Mouse (Mus musculus): ENCODE results near the gene Rngtt.
"Not testable (repeated sequence)": the region's sequence is repeated elsewhere in the genome, so short reads cannot be mapped to it uniquely, and the experiment has no call there.

Gene Rngtt

DNA sequence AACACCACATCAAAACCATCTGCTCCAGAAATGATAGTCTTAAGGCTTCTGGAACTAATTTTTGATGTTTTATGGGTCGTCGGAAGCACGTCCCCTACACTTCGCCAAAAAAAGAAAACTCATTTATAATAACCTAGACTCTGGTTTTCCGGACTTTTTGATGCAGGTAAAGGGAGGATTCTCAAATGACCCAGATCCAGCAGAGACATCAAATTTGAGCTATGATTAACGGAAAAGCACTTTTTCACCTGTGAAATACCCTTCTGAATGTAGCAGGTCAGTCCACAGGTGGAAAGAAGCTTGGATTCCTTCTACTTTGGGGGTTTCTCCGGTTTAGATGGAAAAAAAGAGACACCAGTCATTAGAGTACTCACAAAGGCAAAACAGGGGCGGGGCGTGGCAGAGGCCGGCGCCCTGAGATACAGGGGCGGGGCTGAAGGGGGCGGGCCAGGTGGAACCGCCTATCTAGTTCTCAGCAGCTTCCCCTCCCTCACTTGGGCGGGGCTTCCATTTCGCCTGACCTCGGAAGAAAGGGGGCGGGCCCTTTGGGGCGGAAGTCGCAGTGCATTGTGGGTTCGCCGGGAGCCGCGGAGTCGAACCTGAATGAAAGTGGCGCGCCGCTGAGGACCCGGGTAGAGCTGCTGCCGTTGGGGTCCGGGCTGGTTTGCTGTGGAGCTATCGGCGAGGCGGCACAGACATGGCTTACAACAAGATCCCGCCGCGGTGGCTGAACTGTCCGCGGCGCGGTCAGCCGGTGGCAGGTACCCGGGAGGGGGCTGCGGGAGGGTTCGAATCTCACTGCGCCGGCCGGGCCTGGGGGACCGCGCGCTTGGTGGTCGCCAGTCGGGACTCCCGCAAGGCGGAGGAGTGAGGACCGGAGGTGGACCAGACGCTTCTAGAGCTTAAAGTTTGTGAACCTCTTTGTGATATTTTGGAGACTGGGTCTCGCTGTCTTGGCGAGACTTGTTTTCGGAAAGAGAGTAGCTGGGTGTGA, at the start of gene Rngtt:
Gene Rngtt, plus strand, starts transcription at position 548 of the 994 bp plus-strand sequence.
- DNase-seq (ENCODE audit: low spot score): peak; percentile 99

DNA sequence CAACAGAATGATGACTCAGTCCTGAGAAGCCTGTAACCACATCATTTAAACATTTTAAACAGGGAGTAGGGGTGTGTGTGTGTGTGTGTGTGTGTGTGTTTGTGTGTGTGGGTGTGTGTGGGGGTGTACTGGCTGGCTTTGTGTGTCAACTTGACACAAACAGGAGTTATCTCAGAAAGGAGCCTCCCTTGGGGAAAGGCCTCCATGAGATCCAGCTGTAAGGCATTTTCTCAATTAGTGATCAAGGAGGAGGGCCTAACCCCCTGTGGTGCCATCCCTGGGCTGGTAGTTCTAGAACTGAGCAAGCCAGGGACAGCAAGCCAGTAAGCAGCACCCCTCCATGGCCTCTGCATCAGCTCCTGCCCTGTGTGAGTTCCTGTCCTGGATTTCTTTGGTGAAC, 49.8 kb upstream of the Rngtt start:
- no peak for DNase-seq (ENCODE audit: low spot score)

DNA sequence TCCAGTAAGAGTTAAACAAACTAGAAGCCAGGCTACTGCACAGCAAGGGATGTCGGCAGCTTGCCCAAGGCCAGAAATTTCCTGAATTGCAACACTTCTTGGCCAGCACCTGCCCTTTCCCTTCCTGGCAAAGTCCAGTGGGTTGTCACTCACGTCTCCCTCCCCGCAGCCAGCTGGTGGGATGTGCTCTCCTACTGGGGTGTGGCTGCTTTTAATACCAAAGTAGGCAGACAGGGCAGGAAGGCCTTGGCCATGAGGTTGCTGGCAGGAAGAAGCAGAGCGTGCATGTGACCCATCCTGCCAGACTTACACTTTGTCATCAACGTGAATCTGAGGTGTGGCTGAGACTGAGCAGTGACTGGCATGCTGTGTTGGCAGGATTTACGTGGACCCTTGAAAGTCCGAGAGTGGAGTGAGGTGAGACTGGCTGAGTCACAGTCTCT, 48.8 kb upstream of the Rngtt start:
- peak; percentile 95 for DNase-seq (ENCODE audit: low spot score)

DNA sequence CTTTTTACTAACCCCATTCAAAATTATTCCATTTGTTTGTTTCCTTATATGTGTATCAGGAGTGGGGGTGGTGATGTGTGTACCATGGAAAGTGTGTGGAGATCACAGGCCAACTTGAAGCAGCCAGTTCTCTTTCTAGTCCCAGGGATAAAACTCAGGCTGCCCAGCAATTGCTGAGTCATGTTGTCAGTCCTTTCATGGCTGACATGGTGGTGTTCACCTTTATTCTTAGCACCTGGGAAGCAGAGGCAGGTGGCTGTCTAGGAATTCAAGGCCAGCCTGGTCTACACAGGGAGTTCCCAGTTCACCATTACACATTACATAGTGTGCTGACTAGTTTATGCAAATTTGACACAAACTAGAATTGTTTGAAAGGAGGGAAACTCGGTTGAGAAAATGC, 47.2 kb upstream of the Rngtt start:
- DNase-seq (ENCODE audit: low spot score): no peak

DNA sequence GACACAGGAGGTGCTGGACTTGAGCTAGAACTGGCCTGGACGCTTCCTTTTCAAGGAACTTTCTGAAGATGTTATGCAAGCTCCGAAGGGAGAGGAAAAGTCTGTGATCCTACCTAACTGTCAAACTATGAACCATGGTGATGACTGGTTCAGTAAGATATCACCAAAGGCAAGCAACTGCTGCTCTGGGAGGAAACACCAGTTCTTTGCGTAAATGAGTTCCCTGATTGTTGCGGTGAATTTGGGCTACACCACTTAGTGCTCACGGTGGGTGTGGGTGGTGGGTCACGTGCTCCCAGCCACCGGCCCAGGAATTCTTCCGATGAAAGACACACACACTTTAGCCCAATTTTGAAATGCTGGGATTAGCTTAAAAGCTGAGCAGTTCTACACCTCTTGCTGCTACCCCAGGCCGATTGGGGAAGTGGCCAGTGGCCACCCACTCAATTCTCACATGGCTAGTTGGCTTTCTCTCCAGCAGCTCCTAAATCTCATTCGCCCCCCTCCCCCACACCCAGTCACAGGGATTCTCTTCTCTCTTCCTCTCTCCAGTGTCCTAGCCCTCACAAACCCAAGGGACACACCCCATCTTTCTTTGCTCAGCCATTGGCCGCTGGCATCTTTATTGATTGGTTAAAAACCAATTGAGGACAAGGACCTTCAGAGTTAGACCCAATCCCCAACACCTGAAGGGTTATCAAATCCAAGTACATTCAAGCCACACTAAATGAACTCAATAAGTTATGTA, 45.0 kb upstream of the Rngtt start:
- DNase-seq (ENCODE audit: low spot score): no peak

DNA sequence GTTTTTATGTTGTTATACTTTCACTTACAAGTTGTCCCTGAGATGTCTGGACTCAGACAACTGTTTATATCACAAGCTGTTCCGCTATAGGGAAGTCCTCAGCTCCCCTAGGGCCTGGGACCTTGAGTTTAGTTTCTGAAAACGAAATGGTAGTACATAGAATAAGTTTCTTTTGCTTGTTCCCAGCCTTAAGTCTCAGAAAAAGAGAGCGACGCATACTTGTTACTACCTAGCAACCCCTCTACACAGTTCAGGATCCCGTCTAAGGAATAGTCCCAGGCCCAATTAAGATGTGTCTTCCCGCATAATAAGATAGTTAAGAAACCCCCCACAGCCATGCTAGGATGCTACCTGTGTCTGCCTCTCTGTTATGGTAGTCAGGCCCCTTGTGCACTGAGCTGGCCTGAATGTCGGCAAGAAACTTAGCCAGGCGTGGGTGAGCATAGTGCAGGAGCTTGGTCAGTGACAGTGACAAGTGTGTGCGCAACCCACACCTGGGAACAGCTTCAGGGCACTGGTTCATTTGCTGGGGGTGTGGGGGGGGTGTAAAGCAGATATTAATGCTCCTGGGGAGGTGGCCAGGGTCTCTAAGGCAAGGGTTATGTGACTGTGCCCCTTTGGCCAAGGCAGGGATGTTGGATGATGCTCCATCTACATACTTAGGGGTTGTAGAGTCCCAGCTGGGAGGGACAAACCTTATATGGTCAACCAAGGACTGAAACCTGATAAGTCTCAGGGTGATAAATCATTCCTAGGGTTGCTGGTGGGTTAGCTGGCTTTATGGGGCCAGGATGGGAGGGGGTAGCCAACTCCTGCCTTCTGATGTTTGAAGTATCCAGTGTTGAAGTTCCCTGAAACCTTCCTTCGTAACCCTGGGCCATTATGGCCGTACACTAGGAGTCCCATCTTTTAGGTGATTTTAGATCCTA, 39.5 kb upstream of the Rngtt start:
- DNase-seq (ENCODE audit: low spot score): no peak

DNA sequence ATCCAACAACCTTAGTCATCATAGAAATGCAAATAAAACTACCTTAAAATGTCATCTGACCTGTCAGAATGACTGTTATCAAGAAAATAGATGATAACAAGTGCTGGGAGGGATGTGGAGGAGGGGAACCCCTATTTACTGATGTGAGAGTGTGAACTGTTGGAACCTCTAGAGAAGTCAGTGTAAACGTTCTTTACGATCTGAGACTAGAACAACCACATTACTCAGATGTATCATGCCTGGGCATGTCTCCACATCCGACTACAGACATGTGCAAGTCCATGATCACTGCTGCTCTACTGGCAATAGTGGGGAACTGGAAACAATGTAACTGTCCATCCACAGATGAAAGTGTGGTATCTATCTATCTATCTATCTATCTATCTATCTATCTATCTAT, 36.7 kb upstream of the Rngtt start:
- DNase-seq (ENCODE audit: low spot score): no peak

DNA sequence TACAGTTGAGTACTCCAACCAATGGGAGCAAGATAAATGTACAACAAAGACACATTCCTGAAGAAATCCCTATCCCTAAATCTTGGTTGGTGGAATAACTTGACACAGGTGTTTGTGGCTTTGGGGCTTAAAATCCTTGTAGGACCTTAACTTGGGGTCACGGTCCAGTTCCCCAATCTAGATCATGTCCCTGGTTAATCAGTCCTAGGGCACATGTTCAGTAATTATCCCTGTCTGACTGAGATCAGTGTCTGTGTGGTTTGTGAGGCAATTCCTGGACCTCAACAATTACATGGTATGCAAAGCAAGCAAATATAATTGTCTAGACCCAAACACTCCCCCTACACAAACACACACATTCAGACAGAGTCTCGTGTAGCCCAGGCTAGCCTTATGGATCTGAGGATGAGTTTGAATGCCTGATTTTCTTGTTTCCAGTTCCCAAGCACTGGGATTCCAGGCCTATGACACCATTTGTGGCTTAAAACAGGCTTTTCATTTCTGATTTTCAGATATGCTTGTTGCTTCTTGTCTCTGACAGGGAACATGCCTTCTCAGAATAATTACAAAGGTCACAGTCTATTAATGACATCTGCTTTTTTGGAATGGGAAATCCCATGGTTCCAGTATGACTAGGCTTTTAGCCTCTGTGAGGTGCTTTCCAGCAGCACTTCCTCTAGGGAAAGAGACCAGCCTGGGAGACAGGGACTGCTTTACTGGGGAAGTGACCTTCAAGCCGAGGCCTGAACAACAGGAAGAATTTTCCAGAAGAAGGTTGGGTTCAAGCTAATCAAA, 28.0 kb upstream of the Rngtt start:
- DNase-seq (ENCODE audit: low spot score): no peak

DNA sequence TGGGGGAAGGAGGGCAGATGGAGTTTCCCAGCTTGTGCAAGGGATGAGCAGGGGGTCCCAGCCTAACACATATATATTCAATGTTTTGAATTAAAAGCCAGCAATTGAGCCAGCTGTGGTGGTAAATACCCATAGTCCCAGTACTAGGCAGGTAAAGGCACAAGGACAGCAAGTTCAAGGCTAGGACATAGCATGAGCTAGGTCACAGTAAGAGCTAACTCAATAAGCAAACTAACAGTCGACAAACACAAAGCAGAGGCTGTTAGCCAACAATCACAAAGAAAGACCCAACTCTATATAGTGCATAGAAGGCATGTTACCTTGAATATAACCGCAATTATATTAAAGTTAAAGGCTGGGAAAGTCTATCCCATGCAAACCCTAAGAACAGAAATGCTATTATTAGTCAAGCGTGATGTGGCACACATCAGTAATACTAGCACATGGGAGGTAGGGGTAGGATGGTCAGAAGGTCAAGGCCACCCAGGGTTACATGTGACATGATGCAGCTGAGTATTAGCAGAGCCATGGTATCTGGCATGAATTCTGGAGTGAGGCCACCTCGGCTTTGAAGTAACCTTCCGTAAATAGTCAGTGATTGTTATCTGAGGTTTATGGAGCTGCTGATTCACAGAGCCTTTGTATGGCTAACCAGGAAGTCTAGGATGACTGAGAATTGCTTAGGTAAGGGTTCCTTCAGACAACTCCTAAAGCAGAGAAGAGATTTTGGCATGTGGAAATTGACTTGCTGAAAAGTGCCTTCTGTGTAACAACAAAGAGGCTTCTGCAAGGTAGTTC, 25.8 kb upstream of the Rngtt start:
- DNase-seq (ENCODE audit: low spot score): no peak

DNA sequence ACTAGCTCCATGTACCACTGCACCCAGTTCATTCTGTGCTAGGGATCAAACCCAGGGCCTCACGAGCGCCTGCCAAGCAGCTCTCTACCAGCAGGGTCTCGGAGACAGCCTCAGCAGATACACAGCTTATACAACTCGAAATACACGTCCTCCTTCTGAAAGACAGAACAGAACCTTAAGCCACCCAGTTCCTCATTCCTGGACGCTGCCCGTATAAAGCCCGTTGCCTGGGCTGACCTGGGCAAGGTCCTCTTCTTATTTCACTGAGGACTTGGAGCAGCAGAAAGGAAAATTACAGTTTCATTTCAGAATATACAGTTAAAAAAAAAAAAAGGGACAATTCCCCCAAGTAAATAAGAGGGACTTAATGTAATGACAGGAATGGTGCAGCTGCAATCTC, 24.7 kb upstream of the Rngtt start:
- DNase-seq (ENCODE audit: low spot score): no peak

DNA sequence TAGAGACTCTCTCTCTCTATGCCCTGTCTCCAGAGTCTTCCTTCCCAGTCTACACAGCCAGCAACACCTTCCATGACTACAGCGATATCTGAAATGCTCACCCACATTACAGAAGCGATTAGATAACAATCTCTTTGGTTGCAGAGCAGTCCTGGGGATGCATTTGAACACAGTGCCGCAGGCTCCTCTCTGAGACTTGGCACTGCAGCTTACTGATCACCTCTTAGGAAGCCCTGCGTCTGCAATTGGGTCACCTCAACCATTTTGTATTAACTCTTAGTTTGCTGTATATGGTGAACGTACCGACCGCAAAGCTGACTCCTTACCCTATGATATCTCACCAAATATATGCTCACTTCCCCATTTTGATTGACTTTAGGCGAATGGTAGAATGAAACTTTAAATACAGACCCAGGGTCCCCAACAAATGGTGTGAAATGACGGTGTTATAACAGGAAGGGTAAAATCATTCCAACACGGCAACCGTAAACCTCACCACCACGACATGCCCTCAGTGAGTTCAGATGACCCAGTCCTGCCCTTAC, 20.9 kb upstream of the Rngtt start:
- DNase-seq (ENCODE audit: low spot score): no peak

DNA sequence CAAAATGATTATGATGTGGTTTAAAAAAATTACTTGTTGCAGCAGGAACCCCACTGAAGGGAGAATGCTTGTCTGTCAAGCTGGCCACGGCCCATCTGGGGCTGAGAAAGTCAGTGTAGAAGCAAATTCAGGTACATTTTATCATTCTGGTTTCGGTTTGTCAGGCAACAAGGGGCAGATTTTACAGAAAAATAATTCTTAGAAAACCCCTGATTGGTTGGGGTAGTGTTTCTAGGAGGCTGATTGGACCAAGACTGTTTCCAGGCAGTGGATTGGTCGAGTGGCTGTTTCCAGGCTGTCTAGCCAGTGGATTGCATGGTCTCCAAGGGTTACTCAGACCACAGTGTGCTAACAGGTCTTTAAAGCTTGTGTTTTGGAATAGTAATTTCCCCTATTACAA, 20.1 kb upstream of the Rngtt start, which contains the start of gene Pnrc1:
Gene Pnrc1, minus strand, starts transcription at position 162 of the 400 bp plus-strand sequence.
- no peak for DNase-seq (ENCODE audit: low spot score)

DNA sequence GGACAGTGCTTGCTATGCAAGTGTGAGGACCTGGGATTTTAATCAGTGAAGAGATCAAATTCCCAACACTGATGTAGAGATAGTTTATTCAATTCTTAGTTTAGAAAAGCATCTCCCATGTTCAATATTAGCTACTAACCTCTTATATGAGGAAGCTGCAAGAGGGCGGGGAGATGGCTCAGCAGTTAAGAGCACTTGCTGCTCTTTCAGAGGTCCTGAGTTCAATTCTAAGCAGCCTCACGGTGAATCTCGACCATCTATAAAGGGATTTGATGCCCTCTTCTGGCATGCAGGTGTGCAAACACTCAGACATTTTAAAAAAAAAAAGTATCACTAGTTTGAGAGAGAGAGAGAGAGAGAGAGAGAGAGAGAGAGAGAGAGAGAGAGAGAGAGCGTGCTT, 19.2 kb upstream of the Rngtt start:
- no peak for DNase-seq (ENCODE audit: low spot score)

DNA sequence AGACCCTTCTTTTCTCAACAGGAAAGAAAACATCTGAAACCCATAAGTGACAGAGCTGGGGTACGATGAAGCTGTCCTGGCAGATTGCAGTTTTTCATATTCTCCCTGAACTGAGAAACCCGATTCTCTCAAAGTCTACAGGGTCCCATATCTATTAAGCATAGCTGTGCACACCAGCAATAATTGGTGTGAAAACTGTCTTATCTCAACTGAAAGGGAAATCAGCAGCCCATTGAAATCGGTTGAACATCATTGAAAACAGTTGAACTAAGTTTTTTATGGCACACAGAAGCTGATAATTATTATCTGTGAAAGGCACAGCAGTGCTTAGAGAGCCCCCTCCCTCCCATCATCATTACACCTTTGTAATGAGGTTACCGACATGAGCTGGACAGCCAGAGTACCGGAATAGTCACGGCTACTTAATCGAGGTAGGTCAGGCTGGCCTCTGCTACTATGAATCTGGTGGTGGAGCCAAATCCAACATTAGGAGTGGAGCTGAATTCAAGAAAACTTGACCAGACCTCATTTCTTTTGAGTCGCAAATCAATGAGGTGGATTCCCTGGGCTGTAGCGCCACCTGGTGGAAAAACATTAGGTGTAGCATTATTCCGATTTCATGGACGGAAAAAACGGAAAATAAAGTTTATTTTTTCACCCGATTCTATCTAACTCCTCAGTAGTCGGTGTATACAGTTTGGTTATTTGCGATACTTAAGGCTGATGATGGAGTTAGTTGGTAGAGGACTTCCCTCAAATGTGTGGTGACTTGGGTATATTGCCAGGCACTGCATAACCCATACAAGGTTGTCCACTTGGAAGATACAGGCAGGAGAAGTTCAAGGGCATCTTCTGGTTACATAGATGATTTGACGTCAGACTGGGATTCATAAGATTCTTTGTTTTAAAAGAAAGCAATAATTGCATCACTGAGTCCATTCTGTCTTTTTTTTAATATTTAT, 17.4 kb upstream of the Rngtt start:
- peak; percentile 92 for DNase-seq (ENCODE audit: low spot score)

DNA sequence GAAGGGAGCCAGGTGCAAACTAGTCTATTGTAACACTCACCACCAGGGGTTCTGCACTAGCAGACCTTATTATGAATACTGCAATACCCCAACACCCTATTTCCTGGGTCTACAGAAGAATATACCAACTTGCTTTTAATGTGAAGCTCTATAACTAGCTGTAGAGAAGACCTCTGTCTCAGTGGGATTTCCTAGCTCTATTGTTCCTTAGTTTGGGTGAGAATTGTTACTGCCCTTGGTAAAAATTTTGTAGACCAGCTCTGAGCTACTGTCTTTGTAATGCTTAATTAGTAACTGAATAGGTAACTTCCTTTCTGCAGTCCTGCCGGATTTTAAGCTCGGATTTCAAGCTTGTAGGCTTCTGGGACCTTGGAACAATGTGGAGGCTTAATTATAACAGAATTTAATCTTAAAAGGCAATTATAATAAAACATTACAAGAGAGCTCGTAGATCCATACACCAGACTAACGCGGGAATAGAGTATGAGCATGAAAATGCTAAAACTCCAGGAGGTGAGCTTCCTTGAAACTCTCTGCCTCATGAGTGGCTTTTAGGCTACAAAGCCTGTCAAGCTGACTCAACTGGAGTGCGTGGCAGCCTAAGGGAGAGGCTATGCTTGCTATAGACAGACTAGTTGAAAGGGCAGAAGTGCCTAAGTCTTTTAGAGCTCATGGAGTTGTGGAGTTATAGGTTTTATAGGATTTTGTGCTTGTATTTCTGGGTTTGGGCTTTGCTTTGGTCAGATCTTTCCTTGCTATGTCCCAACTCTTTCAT, 9.0 kb upstream of the Rngtt start:
- DNase-seq (ENCODE audit: low spot score): not testable (repeated sequence)

DNA sequence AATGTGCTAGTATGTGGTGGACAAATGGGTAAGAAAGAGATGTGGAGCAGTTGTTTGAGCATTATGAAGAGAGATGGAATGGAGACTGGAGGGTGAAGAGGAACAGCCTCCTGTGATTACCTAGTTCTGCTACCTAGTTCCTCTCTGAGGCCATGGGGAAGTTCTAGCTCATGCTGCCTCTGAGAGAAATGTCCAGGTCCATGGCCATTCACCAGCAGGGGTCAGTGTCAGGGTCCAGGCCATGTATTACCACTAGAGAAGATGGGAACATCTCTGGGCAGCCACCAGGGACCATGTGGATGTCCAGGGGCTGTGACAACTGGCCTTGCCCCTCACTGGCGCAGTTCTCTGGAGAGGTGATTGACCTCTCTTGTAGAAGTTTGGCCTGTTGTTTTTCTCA, 7.1 kb upstream of the Rngtt start:
- DNase-seq (ENCODE audit: low spot score): no peak

DNA sequence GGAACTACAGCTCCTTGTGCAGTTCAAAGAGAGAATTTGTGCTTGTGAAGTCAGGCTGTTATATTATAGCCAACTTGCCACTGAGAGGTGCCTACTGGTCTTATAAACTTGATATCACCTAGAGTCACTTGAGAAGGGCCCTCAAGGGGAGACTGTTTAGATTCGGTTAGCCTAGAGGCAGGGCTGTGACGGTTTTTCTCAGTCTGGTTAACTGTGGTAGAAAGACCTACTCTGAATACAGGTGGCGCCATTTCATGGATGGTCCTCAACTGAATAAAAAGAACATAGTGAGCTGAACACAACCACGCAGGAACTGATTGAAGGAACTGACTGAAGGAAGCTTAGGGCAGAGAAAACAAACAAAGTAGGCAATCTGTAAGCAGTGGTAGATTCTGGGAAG, 3.0 kb upstream of the Rngtt start:
- no peak for DNase-seq (ENCODE audit: low spot score)

Data from testis, postnatal 10 days (tissue).